Mouse (Mus musculus) neural tube, embryonic 15.5 days (tissue): Measurements from ENCODE around the gene Ralgps1. TPM values are rescaled to one million over a fixed set of nuclear protein-coding genes. Genes with fewer than 3 reads are reported as not detected.

Experiments
- ATAC-seq: fragments of 200-750 bp; cut with Nextera tagmentation; 2 replicates; pipeline ENCODE4 v1.8.0; 2017; ENCODE audit warnings: mild to moderate bottlenecking, moderate TSS enrichment, moderate library complexity; ENCODE audit not compliant: low FRiP score
- H3K27ac ChIP-seq: fragments of 300-500 bp; sonication (generic); replicated peaks from 2 replicates; pipeline ENCODE4 v1.5.1; 2015; ENCODE audit warnings: mild to moderate bottlenecking, inconsistent platforms
- H3K27me3 ChIP-seq: fragments of 300-500 bp; sonication (generic); replicated peaks from 2 replicates; pipeline ENCODE4 v1.6.1; 2015; ENCODE audit warnings: inconsistent platforms
- H3K36me3 ChIP-seq: fragments of 300-500 bp; sonication (generic); 2 replicates; pipeline ENCODE4 v1.6.1; 2015; ENCODE audit warnings: inconsistent platforms
- H3K4me1 ChIP-seq: fragments of 300-500 bp; sonication (generic); 2 replicates; pipeline ENCODE4 v1.6.1; 2015; ENCODE audit warnings: inconsistent platforms
- H3K4me2 ChIP-seq: fragments of 300-500 bp; sonication (generic); 2 replicates; pipeline ENCODE4 v1.6.1; 2015; ENCODE audit warnings: inconsistent platforms, mild to moderate bottlenecking, moderate library complexity
- H3K4me3 ChIP-seq: fragments of 300-500 bp; sonication (generic); replicated peaks from 2 replicates; pipeline ENCODE4 v1.5.1; 2015; ENCODE audit warnings: mild to moderate bottlenecking, inconsistent platforms
- H3K9ac ChIP-seq: fragments of 300-500 bp; sonication (generic); replicated peaks from 2 replicates; pipeline ENCODE4 v1.6.1; 2015; ENCODE audit warnings: mild to moderate bottlenecking, inconsistent platforms
- H3K9me3 ChIP-seq: fragments of 300-500 bp; sonication (generic); replicated peaks from 2 replicates; pipeline ENCODE4 v1.6.1; 2016; ENCODE audit warnings: inconsistent platforms
- WGBS: fragments of 180-500 bp; shearing (Covaris S2); methylation state at CpG from one replicate; pipeline ENCODE4 v1.1.7; 2015; ENCODE audit warnings: mixed read lengths; 5-methylcytosine and 5-hydroxymethylcytosine counted together
- polyA plus RNA-seq: library from polyadenylated mRNA; unstranded; fragments of >200 nt; fragmentation: Nextera tagmentation; extraction: Ambion mirVana; gene quantifications from 2 replicates; pipeline ENCODE4 v1.2.1, GENCODE M21; 2015

Gene Ralgps1
- polyA plus RNA-seq, 1 experiment from 2014 or later = 34.9 TPM

DNA sequence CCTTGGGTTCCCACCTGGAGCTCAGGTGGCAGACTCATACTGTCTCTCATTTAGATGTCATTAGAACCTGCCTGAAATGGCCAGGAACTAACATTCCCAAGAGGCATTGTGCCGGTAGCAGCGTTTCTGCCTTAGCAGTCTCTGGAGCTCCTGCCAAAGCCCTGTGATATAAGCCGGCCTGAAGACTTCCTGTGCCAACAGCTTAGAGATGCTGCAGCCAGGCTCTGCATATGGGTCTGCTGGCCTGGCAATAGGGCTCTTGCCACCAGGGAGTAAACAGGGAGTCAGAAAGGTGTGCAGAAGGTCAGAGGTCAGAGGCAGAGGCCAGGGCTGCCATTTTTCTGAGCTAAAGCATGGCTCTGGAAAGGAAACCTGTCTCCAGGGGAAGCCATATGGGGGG is 206.6 kb downstream of the Ralgps1 start:
- ATAC-seq = no peak
- 59% methylated on average over 3 of the region's 3 CpGs for WGBS
- Histone ChIP-seq H3K9me3 (no peaks in the 10 kb centered on the region), H3K36me3 (peaks cover 28% of the 10 kb centered on the region), H3K27ac (0 out of 2 replicates have a peak overlapping the region, but pooled peaks have one; percentile 28), H3K4me1 (peaks cover 15% of the 10 kb centered on the region; the same call in 1 of the 2 replicates), H3K4me3 (no peak overlapping the region), H3K4me2 (no peak overlapping the region), H3K27me3 (no peaks in the 10 kb centered on the region), H3K9ac (no peak overlapping the region)

DNA sequence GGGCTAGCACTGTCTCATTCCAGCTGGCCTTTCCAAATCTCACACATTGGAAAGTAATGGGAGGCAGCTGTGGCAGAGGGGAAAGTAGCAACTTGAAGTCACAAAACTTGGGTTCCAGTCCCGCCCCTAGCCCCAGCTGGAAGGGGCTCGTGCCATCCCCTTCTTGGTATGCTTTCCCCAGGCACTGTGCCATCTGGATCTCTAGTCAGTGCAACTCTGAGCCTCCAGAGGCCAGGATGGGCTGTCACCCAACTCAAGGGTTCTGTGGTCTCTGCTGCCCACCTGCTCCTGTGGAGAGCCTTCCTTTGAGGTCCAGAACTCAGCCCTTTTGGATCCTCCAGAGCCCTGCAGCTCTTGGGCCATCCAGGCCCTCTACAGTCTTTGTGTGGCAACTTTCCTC is 209.2 kb downstream of the Ralgps1 start:
- Histone ChIP-seq H3K27ac (no peak overlapping the region), H3K4me1 (peaks cover 15% of the 10 kb centered on the region; the same call in 1 of the 2 replicates), H3K36me3 (peaks cover 34% of the 10 kb centered on the region), H3K4me2 (no peak overlapping the region), H3K9me3 (no peaks in the 10 kb centered on the region), H3K27me3 (no peaks in the 10 kb centered on the region), H3K9ac (no peak overlapping the region), H3K4me3 (no peak overlapping the region)
- ATAC-seq = no peak
- 77% methylated on average over 2 of the region's 2 CpGs for WGBS

DNA sequence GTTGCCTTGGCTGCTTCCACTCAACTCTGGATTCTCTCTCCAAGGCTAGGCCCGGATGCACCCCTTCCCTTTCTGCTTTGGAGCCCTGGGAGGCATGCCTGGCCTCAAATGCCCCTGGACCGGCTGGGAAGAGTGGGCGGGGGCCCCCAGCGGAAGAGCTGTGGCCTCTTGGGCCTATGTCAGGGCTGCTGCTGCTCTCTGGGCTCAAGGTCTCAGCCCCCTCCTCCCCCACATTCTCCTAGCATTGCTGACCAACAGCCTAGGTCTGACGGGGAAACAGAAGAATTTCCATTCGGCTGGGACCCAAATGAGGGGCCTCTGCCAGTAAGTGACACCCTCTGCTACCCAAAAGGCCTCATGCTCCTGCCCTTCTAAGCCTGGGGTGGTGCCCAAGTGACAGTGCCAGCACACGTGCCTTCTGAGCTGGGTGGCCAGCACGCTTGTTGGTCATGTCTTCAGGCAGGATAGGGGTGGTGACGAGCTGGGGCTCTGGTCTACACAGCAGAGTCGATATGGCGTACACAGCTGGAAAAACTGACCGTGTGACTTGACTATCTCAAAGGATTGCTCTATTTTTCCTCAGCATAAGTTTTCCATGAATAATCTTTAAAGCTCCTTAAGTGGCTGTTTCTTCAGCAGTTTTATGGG is 210.8 kb downstream of the Ralgps1 start:
- H3K36me3 ChIP-seq = peaks cover 28% of the 10 kb centered on the region
- no peak for ATAC-seq
- H3K9me3 ChIP-seq = no peaks in the 10 kb centered on the region
- no peak overlapping the region for H3K4me3 ChIP-seq
- no peaks in the 10 kb centered on the region for H3K27me3 ChIP-seq
- no peak overlapping the region for H3K27ac ChIP-seq
- H3K9ac ChIP-seq = no peak overlapping the region
- no peak overlapping the region for H3K4me2 ChIP-seq
- WGBS = 79% methylated on average over 12 of the region's 12 CpGs
- peaks cover 8% of the 10 kb centered on the region; the same call in 1 of the 2 replicates for H3K4me1 ChIP-seq

DNA sequence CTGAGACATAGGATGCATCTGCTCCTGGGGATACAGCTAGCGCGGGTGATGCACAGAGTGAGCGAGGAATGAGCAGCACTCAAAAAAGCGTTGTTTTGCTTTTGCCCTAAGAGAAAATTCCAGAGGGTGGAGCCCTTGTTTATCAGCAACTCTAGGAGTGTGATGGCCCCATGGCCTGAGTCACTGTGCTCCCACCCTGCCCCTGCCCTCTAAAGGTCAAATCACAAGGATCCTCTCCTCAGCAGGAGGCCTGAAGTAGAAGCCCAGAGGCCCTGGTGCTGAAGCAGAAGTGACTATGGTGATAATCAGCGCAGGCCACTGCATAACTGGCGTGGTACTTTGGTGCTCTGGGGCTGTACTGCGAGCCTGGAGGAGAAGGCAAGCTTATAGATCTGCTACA is 211.7 kb downstream of the Ralgps1 start:
- H3K36me3 ChIP-seq = peaks cover 28% of the 10 kb centered on the region
- no peak overlapping the region for H3K27ac ChIP-seq
- no peaks in the 10 kb centered on the region for H3K27me3 ChIP-seq
- no peaks in the 10 kb centered on the region for H3K9me3 ChIP-seq
- H3K4me3 ChIP-seq = no peak overlapping the region
- no peak overlapping the region for H3K4me2 ChIP-seq
- H3K9ac ChIP-seq = no peak overlapping the region
- 91% methylated on average over 7 of the region's 7 CpGs for WGBS
- ATAC-seq = no peak
- H3K4me1 ChIP-seq = no peaks in the 10 kb centered on the region; the same call in 1 of the 2 replicates

DNA sequence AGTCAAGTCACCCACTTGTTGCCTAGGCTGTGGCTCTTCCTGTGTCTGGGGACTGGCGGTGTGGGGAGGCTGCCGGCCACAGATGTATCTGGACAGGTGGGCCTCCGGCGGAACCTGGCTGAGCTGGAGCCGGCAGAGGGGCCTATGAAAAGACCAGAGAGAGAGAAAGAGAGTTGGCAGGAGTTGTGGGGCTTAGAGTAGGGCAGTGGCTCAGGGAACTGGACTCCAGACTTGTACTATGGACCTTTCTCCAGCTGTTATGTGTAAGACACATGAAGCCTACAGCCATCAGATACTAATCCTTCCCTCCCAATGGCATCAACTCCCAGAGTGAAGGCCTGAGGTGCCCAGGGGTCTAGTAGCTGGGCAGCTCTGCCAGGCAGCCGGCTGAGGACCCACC is 212.4 kb downstream of the Ralgps1 start:
- Histone ChIP-seq H3K27me3 (no peaks in the 10 kb centered on the region), H3K9me3 (no peaks in the 10 kb centered on the region), H3K36me3 (peaks cover 33% of the 10 kb centered on the region), H3K4me1 (no peaks in the 10 kb centered on the region), H3K4me3 (no peak overlapping the region), H3K4me2 (no peak overlapping the region), H3K9ac (no peak overlapping the region), H3K27ac (no peak overlapping the region)
- 95% methylated on average over 6 of the region's 6 CpGs for WGBS
- ATAC-seq = no peak

DNA sequence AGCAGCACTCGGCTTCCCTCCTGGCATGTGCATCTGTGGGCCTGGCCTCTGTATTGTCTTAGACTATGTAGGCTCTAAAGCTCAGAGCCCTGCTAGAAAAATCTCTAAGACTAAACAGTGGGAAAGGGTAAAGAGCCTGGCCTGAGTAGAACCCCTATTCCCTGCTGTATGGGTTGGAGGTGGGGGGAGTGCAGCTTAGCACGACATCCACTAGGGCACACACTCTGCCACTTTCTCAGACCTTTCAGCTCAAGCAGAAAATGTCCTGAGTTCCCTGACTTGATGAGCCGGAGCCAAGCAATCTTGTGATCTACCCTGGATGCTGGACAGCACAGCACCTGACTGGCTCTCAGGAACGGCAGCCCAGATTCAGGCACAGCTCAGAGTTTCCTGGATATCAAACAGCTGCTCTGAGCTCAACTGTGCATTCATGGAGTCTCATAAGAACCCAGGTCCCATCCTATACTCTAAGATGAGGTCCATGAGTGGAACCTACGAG is 215.0 kb downstream of the Ralgps1 start:
- H3K27ac ChIP-seq = no peak overlapping the region; the same call in 1 of the 2 replicates
- no peak overlapping the region for H3K4me3 ChIP-seq
- WGBS = 81% methylated on average over 5 of the region's 5 CpGs
- no peak overlapping the region for H3K9ac ChIP-seq
- no peaks in the 10 kb centered on the region for H3K27me3 ChIP-seq
- ATAC-seq = no peak
- no peak overlapping the region for H3K4me2 ChIP-seq
- H3K36me3 ChIP-seq = peaks cover 29% of the 10 kb centered on the region
- H3K4me1 ChIP-seq = no peaks in the 10 kb centered on the region
- H3K9me3 ChIP-seq = no peaks in the 10 kb centered on the region

DNA sequence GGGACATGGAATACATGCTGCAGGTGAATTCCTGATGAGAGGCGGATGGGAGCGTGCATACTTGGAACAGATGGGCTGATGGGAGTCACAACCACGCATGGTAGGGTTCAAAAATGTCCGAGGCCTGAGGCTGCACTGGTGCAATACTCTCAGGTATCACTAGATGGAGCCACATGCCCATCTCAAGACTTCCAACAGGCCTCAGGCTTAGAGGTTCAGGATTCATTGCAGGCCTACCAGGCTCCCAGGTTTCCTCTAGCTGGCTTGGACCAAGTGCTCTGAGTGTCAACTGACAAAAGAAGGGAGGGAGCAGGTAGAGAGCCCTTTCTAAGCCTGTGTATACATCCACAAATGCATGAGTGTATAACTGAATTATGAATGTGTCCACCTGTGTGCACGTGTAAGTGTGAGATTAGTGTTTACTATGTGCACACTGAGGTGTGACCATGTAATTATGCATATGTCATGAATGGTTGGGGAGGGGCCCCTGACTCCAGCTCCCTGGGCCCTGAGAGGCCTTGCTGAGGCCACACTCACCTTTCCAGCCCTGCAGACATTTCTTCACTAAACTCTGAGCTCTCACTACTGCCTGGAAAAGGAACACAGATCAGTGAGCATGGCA is 216.4 kb downstream of the Ralgps1 start:
- peak; percentile 71 for ATAC-seq
- Histone ChIP-seq H3K4me2 (no peak overlapping the region), H3K9me3 (no peaks in the 10 kb centered on the region), H3K27ac (no peak overlapping the region), H3K27me3 (no peaks in the 10 kb centered on the region), H3K36me3 (peaks cover 32% of the 10 kb centered on the region), H3K9ac (no peak overlapping the region), H3K4me1 (no peaks in the 10 kb centered on the region), H3K4me3 (no peak overlapping the region)
- 30% methylated on average over 5 of the region's 5 CpGs for WGBS

DNA sequence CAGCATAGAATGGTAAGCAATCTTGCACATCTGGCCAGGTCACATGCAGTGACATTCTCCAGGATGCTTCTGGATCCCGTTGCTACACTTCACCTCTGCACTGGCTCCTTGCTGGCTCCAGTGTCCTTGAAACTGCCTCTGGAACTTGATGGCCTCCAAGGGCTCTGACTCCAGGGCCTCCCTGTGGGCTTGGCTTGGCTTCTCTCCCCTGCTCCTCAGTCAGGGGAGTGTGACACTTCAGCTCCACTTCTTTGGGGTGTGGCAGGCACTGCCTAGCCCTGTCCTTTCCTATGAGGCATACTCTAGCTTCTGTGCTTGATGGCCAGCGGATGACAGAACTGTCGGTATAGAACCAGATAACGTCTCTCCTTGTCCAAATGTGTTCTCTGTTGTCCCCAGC is 224.3 kb downstream of the Ralgps1 start:
- H3K9ac ChIP-seq = no peak overlapping the region
- ATAC-seq = no peak
- 91% methylated on average over 4 of the region's 4 CpGs for WGBS
- H3K4me3 ChIP-seq = no peak overlapping the region
- no peaks in the 10 kb centered on the region for H3K4me1 ChIP-seq
- H3K9me3 ChIP-seq = no peaks in the 10 kb centered on the region
- no peaks in the 10 kb centered on the region for H3K27me3 ChIP-seq
- no peak overlapping the region for H3K27ac ChIP-seq
- H3K4me2 ChIP-seq = no peak overlapping the region
- peaks cover 22% of the 10 kb centered on the region for H3K36me3 ChIP-seq

DNA sequence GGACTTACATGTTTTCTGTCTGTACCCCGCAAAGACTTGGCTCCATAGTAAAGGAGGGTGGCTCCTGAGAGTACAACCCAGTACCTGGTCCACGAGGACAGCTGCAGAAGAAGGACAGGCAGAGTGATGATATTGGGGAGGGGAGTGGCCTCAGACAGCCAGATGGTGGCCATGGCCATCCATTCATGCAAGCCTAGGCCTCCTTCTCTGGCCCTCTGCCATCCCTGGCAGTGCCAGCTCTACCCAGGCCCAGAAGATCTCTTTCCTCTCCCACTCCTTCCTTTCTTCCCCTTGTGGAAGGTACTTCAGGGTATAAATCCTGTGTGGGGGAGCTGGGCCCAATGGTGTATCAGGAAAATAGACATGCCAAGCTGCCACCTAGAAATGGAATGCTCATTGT is 228.0 kb downstream of the Ralgps1 start:
- Histone ChIP-seq H3K27ac (no peak overlapping the region), H3K9me3 (no peaks in the 10 kb centered on the region), H3K9ac (no peak overlapping the region), H3K27me3 (no peaks in the 10 kb centered on the region), H3K36me3 (peaks cover 22% of the 10 kb centered on the region), H3K4me3 (no peak overlapping the region), H3K4me1 (no peaks in the 10 kb centered on the region), H3K4me2 (no peak overlapping the region)
- no peak for ATAC-seq
- 84% methylated on average over 2 of the region's 2 CpGs for WGBS

DNA sequence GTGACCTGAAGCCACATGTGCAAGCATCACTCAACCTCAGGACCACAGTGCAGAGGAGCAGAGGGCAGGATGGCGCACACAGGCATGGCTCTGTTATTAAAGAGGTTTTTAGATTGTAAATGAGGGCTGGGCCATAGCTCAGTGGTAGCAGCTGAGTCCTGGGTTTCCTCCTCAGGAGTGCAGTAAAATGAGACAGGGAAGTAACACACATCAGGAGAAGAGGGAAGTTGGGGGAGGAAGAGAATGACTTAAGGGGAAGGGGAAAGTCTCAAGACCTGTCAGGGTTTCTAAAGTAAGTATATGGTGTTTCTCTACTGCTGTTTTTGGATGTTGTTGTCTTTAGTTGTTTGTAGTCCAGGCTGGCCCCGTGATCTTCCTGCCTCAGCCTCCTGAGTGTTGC is 232.8 kb downstream of the Ralgps1 start:
- H3K4me3 ChIP-seq = no peak overlapping the region
- no peaks in the 10 kb centered on the region; the same call in 1 of the 2 replicates for H3K27me3 ChIP-seq
- no peak overlapping the region for H3K4me2 ChIP-seq
- H3K36me3 ChIP-seq = peaks cover 28% of the 10 kb centered on the region
- 87% methylated on average over 2 of the region's 2 CpGs for WGBS
- no peak for ATAC-seq
- H3K27ac ChIP-seq = no peak overlapping the region
- H3K9me3 ChIP-seq = no peaks in the 10 kb centered on the region
- H3K9ac ChIP-seq = no peak overlapping the region
- no peaks in the 10 kb centered on the region for H3K4me1 ChIP-seq

DNA sequence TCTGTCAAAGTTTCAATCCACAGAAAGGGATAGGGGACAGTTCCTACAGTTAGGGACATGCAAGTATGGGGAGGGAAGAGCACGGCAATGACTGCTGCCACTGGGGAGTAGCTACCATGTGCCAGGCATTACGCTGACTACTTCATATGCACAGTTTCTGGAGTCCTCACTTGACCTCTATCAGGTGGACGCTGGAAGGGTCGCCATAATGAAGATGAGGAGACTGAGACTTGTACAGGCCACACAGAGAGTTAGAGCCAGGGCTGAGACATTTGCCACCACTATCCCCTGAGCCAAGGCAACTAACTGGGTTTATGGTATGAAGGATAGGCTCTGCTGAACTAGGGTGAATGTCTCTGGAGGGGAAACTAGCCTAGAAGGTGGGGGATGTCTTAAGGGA is 233.6 kb downstream of the Ralgps1 start:
- Histone ChIP-seq H3K4me1 (0 out of 2 replicates have a peak, but pooled peaks cover 3% of the 10 kb centered on the region), H3K9me3 (no peaks in the 10 kb centered on the region), H3K27me3 (no peaks in the 10 kb centered on the region; the same call in 1 of the 2 replicates), H3K9ac (no peak overlapping the region), H3K36me3 (peaks cover 24% of the 10 kb centered on the region), H3K4me2 (no peak overlapping the region), H3K4me3 (no peak overlapping the region), H3K27ac (no peak overlapping the region)
- ATAC-seq = no peak
- WGBS = 90% methylated on average over 4 of the region's 4 CpGs

DNA sequence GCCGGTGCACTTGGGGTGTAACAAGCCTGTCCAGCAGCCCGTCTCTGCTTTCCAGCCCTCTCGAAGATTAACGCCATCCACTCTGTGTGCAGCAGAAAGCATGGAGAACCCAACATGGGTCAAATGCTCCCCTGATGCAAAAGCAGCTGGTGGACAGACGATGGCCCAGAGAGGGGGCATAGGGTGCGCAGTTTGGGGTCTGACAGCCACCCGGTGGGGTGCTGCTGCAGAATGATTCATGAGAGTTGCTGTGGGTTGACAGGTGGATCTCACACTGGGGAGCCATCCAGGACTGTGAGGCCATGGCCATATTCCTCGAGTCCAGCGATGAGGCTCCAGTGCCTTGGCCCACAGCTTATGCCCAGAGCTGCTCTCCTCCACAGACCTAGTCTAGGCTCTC is 234.0 kb downstream of the Ralgps1 start:
- ATAC-seq = no peak
- Histone ChIP-seq H3K27ac (no peak overlapping the region), H3K9me3 (no peaks in the 10 kb centered on the region), H3K27me3 (no peaks in the 10 kb centered on the region; the same call in 1 of the 2 replicates), H3K36me3 (peaks cover 22% of the 10 kb centered on the region), H3K4me2 (no peak overlapping the region), H3K9ac (no peak overlapping the region), H3K4me3 (no peak overlapping the region), H3K4me1 (0 out of 2 replicates have a peak, but pooled peaks cover 8% of the 10 kb centered on the region)
- 89% methylated on average over 9 of the region's 9 CpGs for WGBS
